Mouse (Mus musculus): Measurements from ENCODE around the gene Ctdspl.

DNA sequence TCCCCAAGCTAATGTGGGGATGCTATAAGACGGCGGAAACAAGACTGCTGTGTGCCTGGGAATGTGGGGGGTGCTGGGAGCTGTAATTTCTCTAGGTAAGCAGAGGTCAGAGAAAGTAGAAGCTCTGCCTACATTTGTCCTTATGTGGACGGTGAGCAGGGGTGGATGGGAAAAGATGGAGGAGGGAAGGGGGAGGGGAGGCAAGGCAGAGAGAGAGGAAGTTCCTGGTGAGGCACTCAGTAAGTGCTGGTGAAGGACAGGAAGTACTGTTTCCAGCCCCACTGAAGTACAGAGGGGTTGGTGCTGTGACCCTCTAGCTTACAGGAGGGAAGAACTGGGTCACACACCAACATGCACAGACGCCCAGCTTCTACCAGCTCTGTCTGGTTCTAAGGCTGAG lies 138.0 kb downstream of the Ctdspl start:
- TF ChIP-seq CTCF (IDR thresholded peaks at IDR 0.05; ENCODE audit: control insufficient read depth, insufficient read depth, low read length) (no peak), POLR2A (IDR thresholded peaks at IDR 0.05; ENCODE audit: borderline replicate concordance, control insufficient read depth, low read depth, low read length) (no peak)
